Mouse (Mus musculus): ENCODE measurements at regions not wholly inside any gene's neighbourhood (a gene's known extent, or its start where the extent isn't known, plus 50 kb on each side); places are given as distances from the start of the nearest gene placed in this dataset.

GRCm38 (mm10) chr12:39849346-39850058 is 188.3 kb downstream of the Arl4a start:
- TF ChIP-seq CTCF (IDR thresholded peaks at IDR 0.05; ENCODE audit: borderline replicate concordance, extremely low read depth, insufficient read depth, insufficient read length) (no peak), POLR2A (IDR thresholded peaks at IDR 0.05; ENCODE audit: borderline replicate concordance, extremely low read depth, insufficient read depth, insufficient read length, poor library complexity, severe bottlenecking) (no peak)

Measured in brain, embryonic 14.5 days (tissue).